Mouse (Mus musculus): ENCODE results near the gene H2-Ab1. TPM values are rescaled to one million over a fixed set of nuclear protein-coding genes. Genes with fewer than 3 reads are reported as not detected.

The H2-Ab1 gene
- polyA plus RNA-seq, 1 experiment = 175 TPM

- Histone ChIP-seq H3K27ac (ENCODE audit: control insufficient read depth, insufficient read depth, low read depth, low read length, poor library complexity) (no peak overlapping the region), H3K4me1 (ENCODE audit: control insufficient read depth, insufficient read depth, low read length) (peaks cover 4% of the 10 kb centered on the region; the same call in 1 of the 2 replicates), H3K4me3 (replicated peaks; ENCODE audit: control insufficient read depth, low read depth, low read length) (no peak overlapping the region)
- no peak for TF ChIP-seq POLR2A (IDR thresholded peaks at IDR 0.05; ENCODE audit: borderline replicate concordance, control insufficient read depth, low read depth, low read length)
- WGBS = 60% methylated on average over 3 of the region's 3 CpGs
Measured at GRCm38 (mm10) chr17:34247047-34247446, 10.4 kb upstream of the H2-Ab1 start.

GRCm38 (mm10) chr17:34248764-34249163 lies 8.7 kb upstream of the H2-Ab1 start:
- Histone ChIP-seq H3K4me1 (ENCODE audit: control insufficient read depth, insufficient read depth, low read length) (peaks cover 4% of the 10 kb centered on the region; the same call in 1 of the 2 replicates), H3K27ac (ENCODE audit: control insufficient read depth, insufficient read depth, low read depth, low read length, poor library complexity) (no peak overlapping the region), H3K4me3 (replicated peaks; ENCODE audit: control insufficient read depth, low read depth, low read length) (no peak overlapping the region)
- 6% methylated on average over 2 of the region's 2 CpGs for WGBS
- TF ChIP-seq POLR2A (IDR thresholded peaks at IDR 0.05; ENCODE audit: borderline replicate concordance, control insufficient read depth, low read depth, low read length) = no peak
- TF ChIP-seq CTCF (IDR thresholded peaks at IDR 0.05; ENCODE audit: control insufficient read depth, insufficient read depth, low read length) = peak; percentile 43; the same call in 1 of the 2 replicates

GRCm38 (mm10) chr17:34249361-34249760 lies 8.1 kb upstream of the H2-Ab1 start:
- peaks cover 4% of the 10 kb centered on the region; the same call in 1 of the 2 replicates for H3K4me1 ChIP-seq (ENCODE audit: control insufficient read depth, insufficient read depth, low read length)
- 48% methylated on average over 3 of the region's 3 CpGs for WGBS
- 0 out of 2 replicates have a peak overlapping the region, but pooled peaks have one; percentile 7 for H3K27ac ChIP-seq (ENCODE audit: control insufficient read depth, insufficient read depth, low read depth, low read length, poor library complexity)
- H3K4me3 ChIP-seq (replicated peaks; ENCODE audit: control insufficient read depth, low read depth, low read length) = no peak overlapping the region
- TF ChIP-seq CTCF (IDR thresholded peaks at IDR 0.05; ENCODE audit: control insufficient read depth, insufficient read depth, low read length) = no peak
- no peak for TF ChIP-seq POLR2A (IDR thresholded peaks at IDR 0.05; ENCODE audit: borderline replicate concordance, control insufficient read depth, low read depth, low read length)

GRCm38 (mm10) chr17:34249878-34250277 lies 7.6 kb upstream of the H2-Ab1 start:
- TF ChIP-seq CTCF (IDR thresholded peaks at IDR 0.05; ENCODE audit: control insufficient read depth, insufficient read depth, low read length) (peak; percentile 48), POLR2A (IDR thresholded peaks at IDR 0.05; ENCODE audit: borderline replicate concordance, control insufficient read depth, low read depth, low read length) (no peak)
- H3K4me3 ChIP-seq (replicated peaks; ENCODE audit: control insufficient read depth, low read depth, low read length) = no peak overlapping the region
- H3K27ac ChIP-seq (ENCODE audit: control insufficient read depth, insufficient read depth, low read depth, low read length, poor library complexity) = no peak overlapping the region
- H3K4me1 ChIP-seq (ENCODE audit: control insufficient read depth, insufficient read depth, low read length) = peaks cover 4% of the 10 kb centered on the region; the same call in 1 of the 2 replicates
- 12% methylated on average over 4 of the region's 4 CpGs for WGBS

- H3K4me3 ChIP-seq (replicated peaks; ENCODE audit: control insufficient read depth, low read depth, low read length) = no peak overlapping the region
- no peak overlapping the region for H3K27ac ChIP-seq (ENCODE audit: control insufficient read depth, insufficient read depth, low read depth, low read length, poor library complexity)
- TF ChIP-seq POLR2A (IDR thresholded peaks at IDR 0.05; ENCODE audit: borderline replicate concordance, control insufficient read depth, low read depth, low read length) = no peak
- peak; percentile 29; the same call in 1 of the 2 replicates for TF ChIP-seq CTCF (IDR thresholded peaks at IDR 0.05; ENCODE audit: control insufficient read depth, insufficient read depth, low read length)
- 60% methylated on average over 4 of the region's 4 CpGs for WGBS
- H3K4me1 ChIP-seq (ENCODE audit: control insufficient read depth, insufficient read depth, low read length) = peaks cover 4% of the 10 kb centered on the region; the same call in 1 of the 2 replicates
Measured at GRCm38 (mm10) chr17:34251666-34252065, 5.8 kb upstream of the H2-Ab1 start.

GRCm38 (mm10) chr17:34256501-34256900 lies 988 bp upstream of the H2-Ab1 start:
- TF ChIP-seq POLR2A (IDR thresholded peaks at IDR 0.05; ENCODE audit: borderline replicate concordance, control insufficient read depth, low read depth, low read length) = no peak
- no peaks in the 10 kb centered on the region; the same call in 1 of the 2 replicates for H3K4me1 ChIP-seq (ENCODE audit: control insufficient read depth, insufficient read depth, low read length)
- WGBS = 70% methylated on average over 5 of the region's 5 CpGs
- H3K27ac ChIP-seq (ENCODE audit: control insufficient read depth, insufficient read depth, low read depth, low read length, poor library complexity) = no peak overlapping the region
- no peak overlapping the region for H3K4me3 ChIP-seq (replicated peaks; ENCODE audit: control insufficient read depth, low read depth, low read length)

- Histone ChIP-seq H3K4me3 (replicated peaks; ENCODE audit: control insufficient read depth, low read depth, low read length) (no peak overlapping the region), H3K4me1 (ENCODE audit: control insufficient read depth, insufficient read depth, low read length) (peaks cover 2% of the 10 kb centered on the region), H3K27ac (ENCODE audit: control insufficient read depth, insufficient read depth, low read depth, low read length, poor library complexity) (no peak overlapping the region)
- 45% methylated on average over 5 of the region's 5 CpGs for WGBS
- TF ChIP-seq POLR2A (IDR thresholded peaks at IDR 0.05; ENCODE audit: borderline replicate concordance, control insufficient read depth, low read depth, low read length) = no peak
- no peak for TF ChIP-seq CTCF (IDR thresholded peaks at IDR 0.05; ENCODE audit: control insufficient read depth, insufficient read depth, low read length)
Measured at GRCm38 (mm10) chr17:34260551-34260950, 3.1 kb downstream of the H2-Ab1 start.

- TF ChIP-seq CTCF (IDR thresholded peaks at IDR 0.05; ENCODE audit: control insufficient read depth, insufficient read depth, low read length) (no peak), POLR2A (IDR thresholded peaks at IDR 0.05; ENCODE audit: borderline replicate concordance, control insufficient read depth, low read depth, low read length) (no peak)
- Histone ChIP-seq H3K4me1 (ENCODE audit: control insufficient read depth, insufficient read depth, low read length) (peaks cover 2% of the 10 kb centered on the region), H3K27ac (ENCODE audit: control insufficient read depth, insufficient read depth, low read depth, low read length, poor library complexity) (peak overlapping the region; percentile 87), H3K4me3 (replicated peaks; ENCODE audit: control insufficient read depth, low read depth, low read length) (no peak overlapping the region)
- 24% methylated on average over 4 of the region's 4 CpGs for WGBS
Measured at GRCm38 (mm10) chr17:34261502-34261901, 4.0 kb downstream of the H2-Ab1 start.

GRCm38 (mm10) chr17:34263068-34263467 lies 5.6 kb downstream of the H2-Ab1 start:
- Histone ChIP-seq H3K4me3 (replicated peaks; ENCODE audit: control insufficient read depth, low read depth, low read length) (peak overlapping the region; percentile 93), H3K27ac (ENCODE audit: control insufficient read depth, insufficient read depth, low read depth, low read length, poor library complexity) (peak overlapping the region; percentile 79), H3K4me1 (ENCODE audit: control insufficient read depth, insufficient read depth, low read length) (peaks cover 2% of the 10 kb centered on the region)
- under 1% methylated on average over 8 of the region's 8 CpGs for WGBS
- TF ChIP-seq CTCF (IDR thresholded peaks at IDR 0.05; ENCODE audit: control insufficient read depth, insufficient read depth, low read length) (no peak), POLR2A (IDR thresholded peaks at IDR 0.05; ENCODE audit: borderline replicate concordance, control insufficient read depth, low read depth, low read length) (peak; percentile 48; the same call in 1 of the 2 replicates)

Measured in bone marrow, adult 2 months (tissue).